Mouse (Mus musculus) left cerebral cortex, postnatal 14 days (tissue): ENCODE results near the gene Gm867. TPM values are rescaled to one million over a fixed set of nuclear protein-coding genes. Genes with fewer than 3 reads are reported as not detected.

ENCODE experiments used
- DNase-seq, 2 experiments: peaks; one replicate each; pipeline ENCODE4 v3.0.0; 2021 to 2022; ENCODE audit warnings: low spot score in 2 of 2, mixed read lengths in 1 of 2
- intact Hi-C: fragments of 180-260 bp; cut with DNase I; formaldehyde crosslinking; loops from one replicate; pipeline ENCODE4 v1.15.1; 2025
- long read RNA-seq, 2 experiments: library from polyadenylated mRNA; stranded (forward); transcript quantifications; one replicate each; pipeline ENCODE4 v2.0.0; 2021
- total RNA-seq, 2 experiments: library from RNA; stranded (reverse); gene quantifications; 2 replicates each; pipeline ENCODE4 v1.2.3; 2021

Gene Gm867
- not detected for total RNA-seq
- long read RNA-seq, experiment 1 = 0 reads
- long read RNA-seq, experiment 2 = 0 reads

DNA sequence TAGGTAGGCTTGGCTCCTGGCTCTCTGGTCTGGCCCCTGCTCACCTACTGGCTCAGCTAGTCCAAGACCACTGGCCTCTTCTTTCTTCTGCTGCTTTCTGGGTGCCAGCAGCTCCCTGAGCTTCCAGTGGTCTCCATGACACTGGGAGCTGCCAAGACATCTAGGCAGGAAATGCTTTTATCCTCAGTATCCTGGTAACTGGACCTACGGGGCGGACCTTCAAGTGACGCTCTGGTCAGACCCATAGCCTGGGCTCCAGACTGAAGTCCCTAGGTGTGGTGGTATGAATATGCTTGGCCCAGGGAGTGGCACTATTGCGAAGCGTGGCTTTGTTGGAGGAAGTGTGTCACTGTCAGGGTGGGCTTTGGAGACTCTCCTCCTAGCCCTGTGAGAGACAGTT lies at the start of gene Gm867:
TSS of gene Gm867 (minus strand) at position 153 of the 400 bp plus-strand sequence.
- intact Hi-C loops = no loop called here

DNA sequence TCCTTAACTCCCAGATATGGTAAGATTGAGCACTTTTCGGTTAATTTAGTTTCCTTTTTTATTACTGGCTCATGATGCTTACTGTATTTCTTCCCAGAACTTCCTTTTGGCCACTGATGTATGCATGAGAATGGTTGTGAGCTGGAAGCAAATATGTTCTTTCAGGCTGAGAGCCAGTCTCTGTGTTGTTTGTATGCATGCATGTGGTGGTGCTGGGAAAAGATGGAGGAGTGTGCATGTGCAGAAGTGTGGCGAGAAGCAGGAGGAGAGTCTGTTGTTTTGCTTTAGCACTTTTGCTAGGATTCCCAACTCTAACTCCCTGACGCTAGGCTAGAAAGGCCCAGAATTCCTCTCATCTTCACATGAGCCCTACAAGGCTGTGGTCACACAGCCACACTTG lies 39.0 kb upstream of the Gm867 start:
- DNase-seq = peak in 1 of 2 experiments; percentile 25
- intact Hi-C loops = loop anchor here (10.0 kb wide), 1 partner anchor 225 kb away; no protein-coding TSS in a partner anchor

More for the DNA sequence above, at the start of gene Gm867:
- no peak for DNase-seq

DNA sequence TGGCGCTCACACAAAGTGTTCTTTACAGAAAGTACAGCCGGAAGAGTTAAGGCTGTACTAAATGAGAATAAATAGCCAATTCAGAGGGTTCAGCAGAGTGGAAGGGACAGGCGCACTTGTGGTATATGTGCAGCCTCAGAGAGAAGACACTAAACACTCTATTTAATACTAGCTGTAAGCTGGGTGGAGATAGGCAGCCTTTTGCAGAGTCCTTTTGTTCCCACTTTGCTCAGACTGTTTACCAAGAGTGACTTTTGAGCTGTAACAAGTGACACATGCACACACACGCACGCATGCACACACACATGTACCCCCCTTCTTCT lies 38.3 kb upstream of the Gm867 start:
- intact Hi-C loops = loop anchor here (10.0 kb wide), 1 partner anchor 226 kb away; no protein-coding TSS in a partner anchor
- DNase-seq = no peak

DNA sequence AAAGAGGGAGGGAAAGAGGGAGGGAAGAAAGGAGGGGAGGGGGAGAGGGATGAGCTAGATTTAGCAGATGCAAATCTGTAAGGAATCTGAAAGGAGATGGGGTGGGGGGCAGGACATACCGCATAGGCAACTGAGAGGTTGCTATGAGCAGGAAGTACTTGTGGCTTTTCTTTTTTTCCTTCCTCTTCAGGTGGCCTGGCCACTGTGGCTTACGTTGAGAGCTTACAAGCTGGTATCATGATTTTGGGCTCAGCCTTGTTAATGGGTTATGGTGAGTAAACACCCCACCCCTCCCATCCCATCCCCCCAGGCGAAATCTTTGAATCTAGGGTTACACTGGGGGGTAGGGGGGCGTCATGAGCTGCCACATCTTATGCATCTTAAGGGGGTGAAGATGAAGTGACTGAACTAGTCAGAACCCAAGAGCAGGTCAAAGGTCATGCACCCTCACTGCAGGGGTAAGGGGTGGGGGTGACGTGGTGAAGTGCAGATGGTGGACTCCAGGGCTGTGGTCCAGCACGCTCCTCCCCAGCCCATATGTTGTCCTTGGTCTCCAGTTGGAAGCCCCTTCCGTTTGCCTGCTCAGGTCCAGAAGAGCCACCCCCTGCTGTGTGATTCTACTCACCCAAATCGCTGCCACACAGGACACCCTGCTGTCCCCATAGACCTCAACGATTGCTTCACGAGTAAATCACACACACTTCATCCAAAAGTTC lies 37.8 kb upstream of the Gm867 start:
- intact Hi-C loops = loop anchor here (10.0 kb wide), 1 partner anchor 227 kb away; no protein-coding TSS in a partner anchor
- DNase-seq = no peak

- DNase-seq = peak in 1 of 2 experiments; percentile 51
- intact Hi-C loops = loop anchor here (10.0 kb wide), 1 partner anchor 230 kb away; no protein-coding TSS in a partner anchor
These were observed 34.7 kb upstream of the Gm867 start for GRCm38 (mm10) chr10:75975216-75975615.

GRCm38 (mm10) chr10:75973846-75974245 lies 33.4 kb upstream of the Gm867 start:
- intact Hi-C loops = loop anchor here (10.0 kb wide), 1 partner anchor 231 kb away; no protein-coding TSS in a partner anchor
- DNase-seq = no peak

DNA sequence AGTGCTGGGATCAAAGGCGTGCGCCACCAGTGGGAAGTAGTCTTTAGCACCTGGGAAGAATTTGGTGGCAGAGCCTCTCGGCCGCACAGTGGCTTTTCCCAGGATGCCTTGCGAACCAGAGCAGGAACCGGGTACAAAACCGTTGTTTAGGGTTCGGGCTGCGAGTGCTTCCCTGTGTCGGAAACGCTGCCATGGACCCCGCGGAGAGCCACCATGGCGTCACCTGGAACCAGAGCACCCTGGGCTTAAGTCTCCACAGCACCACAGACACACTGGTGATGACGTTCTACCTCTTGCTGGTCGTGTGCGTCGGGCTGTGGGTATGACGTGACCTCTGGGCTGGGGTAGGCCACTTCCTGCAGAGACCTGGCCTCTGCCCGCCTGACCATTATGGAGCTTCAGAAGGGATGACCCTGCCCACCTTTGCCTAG lies 13.9 kb upstream of the Gm867 start, which contains the start of gene Gm5134:
TSS of gene Gm5134 (plus strand) at position 134 of the 431 bp plus-strand sequence.
- no peak for DNase-seq
- intact Hi-C loops = loop anchor here (5.0 kb wide), 2 partner anchors 212 to 367 kb away; partner anchors contain the start of gene Ggt5

DNA sequence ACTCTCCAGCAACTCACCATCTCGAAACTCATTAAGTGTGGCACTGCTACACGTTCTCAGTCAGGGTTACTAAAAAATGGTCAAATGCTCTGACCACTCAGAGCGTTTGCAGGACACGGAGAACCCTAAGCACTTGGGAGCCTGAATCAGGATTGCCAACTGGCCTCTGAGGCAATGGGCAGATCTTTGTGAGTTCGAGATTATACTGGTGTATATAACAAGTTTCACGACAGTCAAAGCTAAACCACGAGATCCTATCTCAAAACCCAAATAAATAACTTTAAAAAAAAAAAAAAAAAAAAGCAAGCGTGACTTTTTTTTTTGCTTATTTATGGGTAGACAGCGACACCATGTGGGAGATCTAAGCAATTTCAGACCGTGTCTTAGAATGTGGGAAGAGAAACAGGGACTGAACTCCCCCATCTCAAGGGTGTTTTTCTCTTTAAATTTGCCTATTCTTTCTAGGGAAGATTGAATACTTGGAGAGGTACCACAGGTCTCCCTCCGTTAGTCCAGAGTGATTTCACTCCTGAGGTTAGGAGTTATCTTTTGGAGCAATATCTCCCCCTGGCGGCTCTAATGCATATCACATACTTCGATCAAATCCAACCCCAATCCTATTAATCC lies 11.1 kb upstream of the Gm867 start:
- intact Hi-C loops = loop anchor here (1.0 to 5.0 kb wide), 4 partner anchors 54 to 364 kb away; partner anchors contain the start of gene Ggt5
- peak; percentile 33 to 59 for DNase-seq

DNA sequence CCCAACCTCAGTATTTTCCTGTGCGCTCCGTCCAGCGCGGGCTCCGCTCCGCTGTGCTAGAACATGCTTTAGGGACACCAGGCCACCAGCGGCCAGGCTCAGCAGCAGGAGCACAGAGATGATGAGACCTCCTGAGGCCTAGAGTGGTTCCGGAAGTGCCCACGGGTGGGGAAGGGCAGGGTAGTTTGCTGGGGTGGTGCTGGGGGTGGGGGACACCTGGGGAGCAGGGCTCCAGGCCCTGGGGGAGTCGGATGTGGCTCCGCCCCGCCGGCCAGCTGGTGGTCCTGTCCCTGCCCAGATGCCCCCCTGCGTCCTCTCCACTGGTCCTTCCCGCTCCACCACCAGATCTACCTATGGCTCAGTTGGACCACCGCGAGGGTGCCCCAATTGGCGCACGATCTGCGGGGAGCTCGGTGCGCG lies 10.3 kb upstream of the Gm867 start:
- DNase-seq = no peak
- intact Hi-C loops = loop anchor here (1.0 to 5.0 kb wide), 4 partner anchors 54 to 364 kb away; partner anchors contain the start of gene Ggt5

- intact Hi-C loops = loop anchor here (5.0 kb wide), 2 partner anchors 207 to 362 kb away; partner anchors contain the start of gene Ggt5
- DNase-seq = no peak
These were observed 8.9 kb upstream of the Gm867 start for GRCm38 (mm10) chr10:75949053-75950045.

DNA sequence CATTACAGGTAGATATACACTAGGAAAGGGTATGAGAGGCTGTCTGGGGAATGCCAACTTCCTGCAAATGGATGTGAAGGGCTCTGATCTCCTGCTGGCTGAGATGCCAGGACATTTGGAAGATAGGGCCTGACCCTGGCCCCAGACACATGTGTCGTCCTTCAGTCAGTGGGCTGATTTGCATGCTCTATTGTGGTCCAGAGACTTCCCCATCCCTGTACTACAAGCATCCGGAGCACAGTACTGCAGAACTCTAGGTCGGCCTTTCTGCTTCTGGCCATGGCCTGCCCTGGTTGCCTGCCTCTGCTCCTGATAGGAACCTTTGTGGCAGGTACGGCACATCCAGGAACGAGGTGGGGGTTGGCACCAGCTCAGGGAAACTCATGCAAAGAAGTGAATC lies 7.6 kb upstream of the Gm867 start:
- intact Hi-C loops = no loop called here
- DNase-seq = no peak

- intact Hi-C loops = no loop called here
- no peak for DNase-seq
These were observed 5.4 kb upstream of the Gm867 start for GRCm38 (mm10) chr10:75945896-75946295.

DNA sequence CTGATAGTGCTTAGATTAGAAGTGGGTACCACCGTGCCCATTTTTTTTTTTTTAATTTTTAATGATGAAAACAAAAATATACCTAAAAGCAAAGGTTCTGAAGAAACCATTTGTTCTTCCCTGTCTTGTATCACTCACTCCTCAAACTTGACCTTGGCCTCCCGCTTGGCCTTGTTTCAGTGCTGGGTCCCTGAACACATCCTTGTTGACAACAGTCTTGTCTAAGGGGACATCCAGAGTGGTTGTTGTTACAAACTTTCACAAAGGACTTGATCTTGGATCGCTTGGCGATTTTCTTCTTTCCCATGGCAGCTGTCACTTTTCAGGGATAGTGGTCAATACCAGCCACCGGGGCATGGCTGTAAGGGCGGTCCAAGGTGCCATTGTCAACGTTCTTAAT lies 4.7 kb upstream of the Gm867 start:
- intact Hi-C loops = no loop called here
- DNase-seq = no peak

DNA sequence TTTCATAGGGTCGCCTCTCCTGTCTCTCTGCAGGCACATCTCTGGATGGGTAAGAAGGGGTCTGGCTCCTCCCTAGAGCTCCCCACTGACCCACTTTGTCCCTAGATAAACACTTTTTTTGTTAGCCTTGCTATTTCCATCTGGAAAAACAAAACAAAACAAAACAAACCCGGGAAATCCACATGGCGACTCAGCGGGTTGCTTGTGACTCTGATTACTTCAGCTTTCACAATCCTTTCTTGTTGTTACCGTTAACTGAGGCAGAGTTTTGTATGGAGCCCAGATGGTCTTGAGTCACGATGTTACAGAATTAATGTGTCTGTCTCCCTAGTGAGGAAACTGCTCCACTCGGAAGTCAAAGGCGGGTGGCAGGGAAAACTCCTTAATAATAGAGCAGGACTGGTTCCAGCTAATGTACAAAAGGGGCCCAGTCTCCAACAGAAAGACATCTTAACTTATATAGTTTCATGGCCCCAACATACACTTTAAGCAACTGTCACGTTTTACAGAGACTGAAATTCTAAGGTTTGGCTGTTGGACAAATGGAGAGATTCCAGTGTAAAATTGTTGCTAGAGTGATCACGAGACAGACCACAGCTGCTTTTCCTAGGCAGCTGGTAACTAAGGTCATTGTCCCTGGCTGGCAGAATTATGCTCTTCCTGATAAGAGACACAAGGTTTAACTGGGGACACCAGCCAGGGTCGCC lies 3.7 kb upstream of the Gm867 start:
- intact Hi-C loops = no loop called here
- DNase-seq = peak in 1 of 2 experiments; percentile 52

DNA sequence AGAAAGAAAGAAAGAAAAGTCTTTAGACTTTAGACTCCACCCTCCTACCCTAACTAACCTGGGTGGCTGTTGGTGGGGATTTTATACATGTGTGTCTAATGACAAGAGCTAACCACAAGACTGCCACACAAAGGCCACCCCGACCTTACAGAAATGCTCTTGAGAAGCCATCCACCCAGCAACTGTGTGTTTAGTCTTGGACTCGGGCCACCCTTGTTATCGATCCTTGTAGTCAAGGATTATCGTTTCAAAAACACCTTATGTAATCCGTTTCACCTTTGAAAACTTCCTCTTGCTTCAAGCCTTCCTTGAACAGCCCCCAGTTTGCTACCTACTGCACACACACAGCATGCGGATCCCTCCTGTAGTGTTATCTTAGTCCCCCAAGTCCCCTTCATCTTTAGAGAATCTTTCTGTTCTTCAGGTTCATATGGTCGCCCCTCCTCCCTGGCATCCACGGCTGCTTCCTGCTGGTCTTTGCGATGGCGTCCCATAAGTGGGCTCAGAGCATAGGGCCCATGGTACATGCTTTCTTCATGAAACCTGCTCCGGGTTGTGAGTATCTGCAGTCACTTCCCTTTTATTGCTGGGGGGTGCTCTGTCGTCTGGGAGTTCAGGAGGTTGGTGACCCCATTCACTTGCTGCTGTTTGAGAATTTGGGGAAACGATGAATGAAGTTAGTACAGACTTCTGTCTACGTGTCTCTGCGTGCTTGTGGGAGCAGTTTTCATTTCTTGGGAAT lies 2.4 kb upstream of the Gm867 start, which contains the start of gene Vpreb3:
TSS of gene Vpreb3 (plus strand) at position 322 of the 742 bp plus-strand sequence.
- DNase-seq = no peak
- intact Hi-C loops = no loop called here

DNA sequence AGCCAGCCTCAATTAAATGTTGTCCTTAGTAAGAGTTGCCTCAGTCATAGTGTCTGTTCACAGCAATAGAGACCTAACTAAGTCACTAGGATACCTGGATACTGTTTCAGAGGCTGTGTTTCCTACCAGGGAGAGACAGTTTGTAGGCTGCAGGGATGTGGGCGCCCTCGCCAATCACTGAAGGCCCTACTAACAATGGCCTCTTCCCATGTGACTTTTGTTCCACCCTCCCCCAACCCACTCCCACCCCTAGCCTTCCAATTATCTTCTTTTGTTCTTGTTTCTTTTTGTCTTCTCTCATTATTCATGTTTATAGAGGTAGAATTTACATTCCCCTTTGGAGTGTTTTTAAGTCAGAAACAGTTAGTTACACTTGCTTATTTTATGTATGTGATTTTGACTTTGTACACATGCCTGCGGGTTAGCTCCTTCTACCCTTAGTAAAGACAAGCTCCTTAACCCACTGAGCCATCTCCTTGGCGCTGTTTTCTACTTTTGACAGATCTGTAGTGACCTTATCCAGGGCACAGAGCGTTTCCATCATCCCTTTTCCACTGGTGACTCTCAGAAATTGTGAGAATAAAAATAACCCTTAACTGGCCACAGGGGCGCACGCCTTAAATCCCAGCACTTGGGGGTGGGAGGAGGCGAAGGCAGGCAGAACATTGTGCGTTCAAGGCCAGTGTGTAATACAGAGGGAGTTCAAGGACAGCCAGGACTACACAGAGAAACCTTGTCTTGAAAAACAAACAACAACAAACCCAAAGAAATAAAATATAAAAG lies 761 bp upstream of the Gm867 start:
- no peak for DNase-seq

More for the DNA sequence above, 761 bp upstream of the Gm867 start:
- intact Hi-C loops = no loop called here
